Mouse (Mus musculus): ENCODE results near the gene Klhdc1.

GRCm38 (mm10) chr12:69240876-69241275 lies at the start of gene Klhdc1:
- TF ChIP-seq E2F4 (IDR thresholded peaks at IDR 0.05; ENCODE audit: insufficient read depth) (no peak), POLR2AphosphoS2 (IDR thresholded peaks at IDR 0.05; ENCODE audit: insufficient read length, low read depth) (no peak), POLR2A (IDR thresholded peaks at IDR 0.05; ENCODE audit: insufficient read length, low read depth) (no peak), TCF12 (IDR thresholded peaks at IDR 0.05; ENCODE audit: insufficient read depth, poor library complexity, severe bottlenecking) (no peak), SRF (IDR thresholded peaks at IDR 0.05; ENCODE audit: control insufficient read depth, insufficient read length, low read depth) (no peak), CEBPB (IDR thresholded peaks at IDR 0.05; ENCODE audit: insufficient read depth, poor library complexity, severe bottlenecking) (no peak), TCF3 (IDR thresholded peaks at IDR 0.05; ENCODE audit: insufficient read length, low read depth) (no peak), MYOG (IDR thresholded peaks at IDR 0.05; ENCODE audit: control insufficient read depth in 1 of 3, insufficient read depth in 1 of 3, insufficient read length in 2 of 3, low read depth in 2 of 3) (no peak)

Measured in myocyte (in vitro differentiated cells).